Mouse (Mus musculus): ENCODE measurements at regions not wholly inside any gene's neighbourhood (a gene's known extent, or its start where the extent isn't known, plus 50 kb on each side); places are given as distances from the start of the nearest gene placed in this dataset.
A peak's percentile ranks its signal among the peaks of the same experiment; 100 is the strongest.

GRCm38 (mm10) chr1:102628061-102628460, 2140.3 kb upstream of the Cdh20 start:
- DNase-seq (ENCODE audit: low spot score in 2 of 2) = peak; percentile 92 to 99

GRCm38 (mm10) chr1:102644379-102644778, 2123.9 kb upstream of the Cdh20 start:
- no peak for DNase-seq (ENCODE audit: low spot score in 2 of 2)

GRCm38 (mm10) chr1:102687367-102688070, 2080.8 kb upstream of the Cdh20 start:
- no peak for DNase-seq (ENCODE audit: low spot score in 2 of 2)

GRCm38 (mm10) chr1:102716459-102716858, 2051.9 kb upstream of the Cdh20 start:
- no peak for DNase-seq (ENCODE audit: low spot score in 2 of 2)

- DNase-seq (ENCODE audit: low spot score in 2 of 2) = no peak
Observed at GRCm38 (mm10) chr1:102733991-102734390, 2034.3 kb upstream of the Cdh20 start.

- DNase-seq (ENCODE audit: low spot score in 2 of 2) = no peak
Observed at GRCm38 (mm10) chr1:102735392-102735791, 2032.9 kb upstream of the Cdh20 start.

GRCm38 (mm10) chr1:102757941-102758340, 2010.4 kb upstream of the Cdh20 start:
- DNase-seq (ENCODE audit: low spot score in 2 of 2) = no peak
